Mouse (Mus musculus) gastrocnemius, adult 8-10 months (tissue): ENCODE results near the gene Tnfrsf21. TPM values are rescaled to one million over a fixed set of nuclear protein-coding genes. Genes with fewer than 3 reads are reported as not detected.
A peak's percentile ranks its signal among the peaks of the same experiment; 100 is the strongest.

Experiments used
- DNase-seq, 2 experiments: peaks; one replicate each; pipeline ENCODE4 v3.0.0; 2022; ENCODE audit warnings: low spot score in 2 of 2
- total RNA-seq, 4 experiments: library from RNA; stranded (reverse); gene quantifications; 2 replicates each; pipeline ENCODE4 v1.2.4; 2022

Gene Tnfrsf21
- total RNA-seq, 4 experiments from 2014 or later = 16.6 to 23.3 (median 17.0) TPM

GRCm38 (mm10) chr17:43025048-43025447 is 8.7 kb downstream of the Tnfrsf21 start:
- DNase-seq = no peak

- no peak for DNase-seq
Measured at GRCm38 (mm10) chr17:43025819-43026593, 9.7 kb downstream of the Tnfrsf21 start.

- DNase-seq = no peak
Measured at GRCm38 (mm10) chr17:43026708-43027107, 10.4 kb downstream of the Tnfrsf21 start.

- DNase-seq = no peak
Measured at GRCm38 (mm10) chr17:43029546-43029945, 13.2 kb downstream of the Tnfrsf21 start.

GRCm38 (mm10) chr17:43030290-43030689 is 13.9 kb downstream of the Tnfrsf21 start:
- no peak for DNase-seq

GRCm38 (mm10) chr17:43032489-43033036 is 16.2 kb downstream of the Tnfrsf21 start:
- DNase-seq = no peak

- DNase-seq = no peak
Measured at GRCm38 (mm10) chr17:43035386-43035785, 19.0 kb downstream of the Tnfrsf21 start.

- no peak for DNase-seq
Measured at GRCm38 (mm10) chr17:43036058-43036757, 19.9 kb downstream of the Tnfrsf21 start.

GRCm38 (mm10) chr17:43040571-43040970 is 24.2 kb downstream of the Tnfrsf21 start:
- DNase-seq = no peak

- DNase-seq = no peak
Measured at GRCm38 (mm10) chr17:43050619-43051018, 34.3 kb downstream of the Tnfrsf21 start.

- DNase-seq = no peak
Measured at GRCm38 (mm10) chr17:43052791-43053190, 36.4 kb downstream of the Tnfrsf21 start.

GRCm38 (mm10) chr17:43053943-43054342 is 37.6 kb downstream of the Tnfrsf21 start:
- no peak for DNase-seq

- DNase-seq = no peak
Measured at GRCm38 (mm10) chr17:43058277-43059025, 42.1 kb downstream of the Tnfrsf21 start.

GRCm38 (mm10) chr17:43064705-43065104 is 48.4 kb downstream of the Tnfrsf21 start:
- DNase-seq = no peak

- no peak for DNase-seq
Measured at GRCm38 (mm10) chr17:43068846-43069553, 52.6 kb downstream of the Tnfrsf21 start.

- DNase-seq = no peak
Measured at GRCm38 (mm10) chr17:43070946-43071345, 54.6 kb downstream of the Tnfrsf21 start.

- DNase-seq = peak in 1 of 2 experiments; percentile 6
Measured at GRCm38 (mm10) chr17:43072142-43072786, 55.9 kb downstream of the Tnfrsf21 start.

GRCm38 (mm10) chr17:43072787-43073148 is 56.4 kb downstream of the Tnfrsf21 start:
- DNase-seq = peak; percentile 59 to 61

- no peak for DNase-seq
Measured at GRCm38 (mm10) chr17:43074391-43074790, 58.0 kb downstream of the Tnfrsf21 start.

GRCm38 (mm10) chr17:43075100-43075499 is 58.7 kb downstream of the Tnfrsf21 start:
- no peak for DNase-seq

- DNase-seq = no peak
Measured at GRCm38 (mm10) chr17:43075937-43076336, 59.6 kb downstream of the Tnfrsf21 start.
